Mouse (Mus musculus): ENCODE measurements around the gene Efcab12. TPM values are rescaled to one million over a fixed set of nuclear protein-coding genes. Genes with fewer than 3 reads are reported as not detected.

The Efcab12 gene
- total RNA-seq, 2 experiments from 2014 or later = 0.08 to 0.18 TPM

GRCm38 (mm10) chr6:115804432-115805192, 33.6 kb downstream of the Efcab12 start:
- intact Hi-C loops (cut with DNase I; ENCODE audit: low total_unique reads) = no loop called here
- no peak for DNase-seq

- intact Hi-C loops (cut with DNase I; ENCODE audit: low total_unique reads) = no loop called here
- DNase-seq = peak; percentile 73
Observed at GRCm38 (mm10) chr6:115803541-115804382, 34.5 kb downstream of the Efcab12 start.

- DNase-seq = no peak
- intact Hi-C loops (cut with DNase I; ENCODE audit: low total_unique reads) = no loop called here
Observed at GRCm38 (mm10) chr6:115801811-115802210, 36.4 kb downstream of the Efcab12 start.

- intact Hi-C loops (cut with DNase I; ENCODE audit: low total_unique reads) = no loop called here
- DNase-seq = peak; percentile 48
Observed at GRCm38 (mm10) chr6:115792691-115793215, 45.5 kb downstream of the Efcab12 start.

GRCm38 (mm10) chr6:115791842-115792686, 46.1 kb downstream of the Efcab12 start:
- intact Hi-C loops (cut with DNase I; ENCODE audit: low total_unique reads) = no loop called here
- peak; percentile 65 for DNase-seq

- intact Hi-C loops (cut with DNase I; ENCODE audit: low total_unique reads) = no loop called here
- no peak for DNase-seq
Observed at GRCm38 (mm10) chr6:115791016-115791415, 47.2 kb downstream of the Efcab12 start.

- intact Hi-C loops (cut with DNase I; ENCODE audit: low total_unique reads) = loop anchor here (10.0 kb wide), 1 partner anchor 168 kb away; no protein-coding TSS in a partner anchor
- DNase-seq = no peak
Observed at GRCm38 (mm10) chr6:115782781-115783180, 55.4 kb downstream of the Efcab12 start.

GRCm38 (mm10) chr6:115776363-115776762, 61.8 kb downstream of the Efcab12 start:
- no peak for DNase-seq
- intact Hi-C loops (cut with DNase I; ENCODE audit: low total_unique reads) = no loop called here

GRCm38 (mm10) chr6:115775838-115776237, 62.4 kb downstream of the Efcab12 start:
- DNase-seq = peak; percentile 57
- intact Hi-C loops (cut with DNase I; ENCODE audit: low total_unique reads) = no loop called here

GRCm38 (mm10) chr6:115774501-115774921, 63.7 kb downstream of the Efcab12 start, which contains the start of gene Cand2:
TSS of gene Cand2 (plus strand) at chr6:115774538.
- intact Hi-C loops (cut with DNase I; ENCODE audit: low total_unique reads) = loop anchor here (5.0 kb wide), 1 partner anchor 47 kb away; no protein-coding TSS in a partner anchor

GRCm38 (mm10) chr6:115773966-115774413, 64.2 kb downstream of the Efcab12 start:
- intact Hi-C loops (cut with DNase I; ENCODE audit: low total_unique reads) = loop anchor here (5.0 kb wide), 1 partner anchor 47 kb away; no protein-coding TSS in a partner anchor
- DNase-seq = peak; percentile 39

More at GRCm38 (mm10) chr6:115774501-115774921, 63.7 kb downstream of the Efcab12 start, which contains the start of gene Cand2:
- peak; percentile 69 for DNase-seq

GRCm38 (mm10) chr6:115772604-115773003, 65.6 kb downstream of the Efcab12 start:
- intact Hi-C loops (cut with DNase I; ENCODE audit: low total_unique reads) = loop anchor here (5.0 kb wide), 1 partner anchor 45 kb away; no protein-coding TSS in a partner anchor
- DNase-seq = no peak

GRCm38 (mm10) chr6:115772201-115772600, 66.0 kb downstream of the Efcab12 start:
- intact Hi-C loops (cut with DNase I; ENCODE audit: low total_unique reads) = loop anchor here (5.0 kb wide), 1 partner anchor 45 kb away; no protein-coding TSS in a partner anchor
- no peak for DNase-seq

GRCm38 (mm10) chr6:115770852-115771251, 67.4 kb downstream of the Efcab12 start:
- DNase-seq = no peak
- intact Hi-C loops (cut with DNase I; ENCODE audit: low total_unique reads) = loop anchor here (5.0 kb wide), 1 partner anchor 44 kb away; no protein-coding TSS in a partner anchor

- DNase-seq = no peak
- intact Hi-C loops (cut with DNase I; ENCODE audit: low total_unique reads) = loop anchor here (5.0 kb wide), 1 partner anchor 43 kb away; no protein-coding TSS in a partner anchor
Observed at GRCm38 (mm10) chr6:115770059-115770670, 68.0 kb downstream of the Efcab12 start.

- DNase-seq = no peak
- intact Hi-C loops (cut with DNase I; ENCODE audit: low total_unique reads) = no loop called here
Observed at GRCm38 (mm10) chr6:115768207-115768606, 70.0 kb downstream of the Efcab12 start.

GRCm38 (mm10) chr6:115767357-115767756, 70.9 kb downstream of the Efcab12 start:
- no peak for DNase-seq
- intact Hi-C loops (cut with DNase I; ENCODE audit: low total_unique reads) = no loop called here

- intact Hi-C loops (cut with DNase I; ENCODE audit: low total_unique reads) = no loop called here
- peak; percentile 54 for DNase-seq
Observed at GRCm38 (mm10) chr6:115764179-115764578, 74.0 kb downstream of the Efcab12 start.

All from gastrocnemius, postnatal 14 days (tissue).